Mouse (Mus musculus) cortical plate, adult 2 months (tissue): ENCODE measurements around the gene Zfp174. TPM values are rescaled to one million over a fixed set of nuclear protein-coding genes. Genes with fewer than 3 reads are reported as not detected.

Experiments used
- H3K27ac ChIP-seq: fragments of 200-500 bp; 2 replicates; pipeline ENCODE4 v1.5.1; 2012; ENCODE audit warnings: low read length, control low read depth, inconsistent platforms; ENCODE audit not compliant: insufficient read depth
- H3K4me1 ChIP-seq: fragments of 200-500 bp; 2 replicates; pipeline ENCODE4 v1.6.1; 2011; ENCODE audit warnings: low read length; ENCODE audit not compliant: control insufficient read depth, insufficient read depth
- H3K4me3 ChIP-seq: fragments of 200-500 bp; 2 replicates; pipeline ENCODE4 v1.5.1; 2011; ENCODE audit warnings: mild to moderate bottlenecking, low read length, control low read depth; ENCODE audit not compliant: insufficient read depth
- CTCF ChIP-seq: fragments of 200-500 bp; IDR thresholded peaks from 2 replicates; pipeline ENCODE4 v1.5.1; 2011; ENCODE audit warnings: mild to moderate bottlenecking, control low read depth, low read length; ENCODE audit not compliant: insufficient read depth; ENCODE audit errors: extremely low read depth
- POLR2A ChIP-seq: fragments of 200-500 bp; IDR thresholded peaks from 2 replicates; pipeline ENCODE4 v1.6.1; 2011; ENCODE audit warnings: mild to moderate bottlenecking, low read length, control low read depth; ENCODE audit not compliant: insufficient read depth; ENCODE audit errors: extremely low read depth
- polyA plus RNA-seq: library from polyadenylated mRNA; depleted of rRNA; stranded (reverse); fragments of >200 nt; gene quantifications from 2 replicates; pipeline ENCODE4 v1.2.3, GENCODE M21; 2012; rRNA removed

Zfp174 gene
- polyA plus RNA-seq, 1 experiment = 3.4 TPM

DNA sequence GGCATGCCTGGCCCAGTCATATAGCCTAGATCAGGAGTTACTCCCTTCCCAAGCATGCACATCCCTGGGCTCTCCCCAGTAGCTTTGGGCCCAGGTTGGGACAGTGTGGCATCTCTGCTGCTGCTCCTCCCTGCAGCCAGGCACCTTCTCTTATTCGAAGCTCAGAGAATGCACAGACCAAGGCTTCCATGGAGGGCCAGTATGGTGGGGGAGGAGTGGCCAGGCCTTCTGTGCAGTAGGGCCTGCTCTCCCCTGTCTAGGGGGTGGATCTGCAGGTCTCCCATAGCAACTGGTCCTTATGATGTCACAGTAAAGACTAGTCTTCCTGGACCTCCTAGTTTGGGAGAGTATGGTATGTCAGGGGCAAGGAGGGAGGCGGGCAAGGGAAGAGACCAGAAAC lies 60.4 kb downstream of the Zfp174 start:
- no peak overlapping the region; the same call in 1 of the 2 replicates for H3K4me3 ChIP-seq
- TF ChIP-seq CTCF = no peak
- no peak for TF ChIP-seq POLR2A
- no peak overlapping the region for H3K27ac ChIP-seq
- H3K4me1 ChIP-seq = no peaks in the 10 kb centered on the region; the same call in 1 of the 2 replicates

Other genes with a start within 250 kb of the Zfp174 start
- 0.04 TPM in 1 of 2 replicates, not detected in the other for gene Mefv, start 129.2 kb upstream of the Zfp174 start, polyA plus RNA-seq
- gene Zfp263, start 103.2 kb upstream of the Zfp174 start, polyA plus RNA-seq = 17.8 and 18.3 TPM in 2 replicates
- gene Olfr15, start 16.4 kb upstream of the Zfp174 start, polyA plus RNA-seq = not detected in 2 replicates
- gene Naa60, start 25.1 kb downstream of the Zfp174 start, polyA plus RNA-seq = 112 and 113 TPM in 2 replicates
- 11.4 and 11.7 TPM in 2 replicates for gene Zfp597, start 37.3 kb downstream of the Zfp174 start, polyA plus RNA-seq
- 0.45 and 0.54 TPM in 2 replicates for gene Gm20695, start 37.4 kb downstream of the Zfp174 start, polyA plus RNA-seq
- gene 1700037C18Rik, start 61.4 kb downstream of the Zfp174 start, polyA plus RNA-seq = 8.8 and 9.5 TPM in 2 replicates
- gene Cluap1, start 61.5 kb downstream of the Zfp174 start, polyA plus RNA-seq = 25.2 and 27.5 TPM in 2 replicates
- 0.83 and 0.92 TPM in 2 replicates for gene Nlrc3, start 129.4 kb downstream of the Zfp174 start, polyA plus RNA-seq
- 36.0 and 37.2 TPM in 2 replicates for gene Slx4, start 156.5 kb downstream of the Zfp174 start, polyA plus RNA-seq
- not detected in 2 replicates for gene Dnase1, start 189.7 kb downstream of the Zfp174 start, polyA plus RNA-seq
- 75.8 and 77.7 TPM in 2 replicates for gene Trap1, start 230.6 kb downstream of the Zfp174 start, polyA plus RNA-seq